Mouse (Mus musculus) CH12F3 (cell line): ENCODE results near the gene Dock10.

ENCODE experiments used
- in situ Hi-C: fragments of 300-500 bp; cut with MboI; formaldehyde crosslinking; loops from 2 replicates; pipeline ENCODE4 v1.14.3; 2020; ENCODE audit warnings: low sequenced_read_pairs

The Dock10 gene

GRCm38 (mm10) chr1:80496360-80496759, 262.0 kb downstream of the Dock10 start:
- in situ Hi-C loops, result loop anchor here (10.0 kb wide), 1 partner anchor 82 kb away; no protein-coding TSS in a partner anchor

DNA sequence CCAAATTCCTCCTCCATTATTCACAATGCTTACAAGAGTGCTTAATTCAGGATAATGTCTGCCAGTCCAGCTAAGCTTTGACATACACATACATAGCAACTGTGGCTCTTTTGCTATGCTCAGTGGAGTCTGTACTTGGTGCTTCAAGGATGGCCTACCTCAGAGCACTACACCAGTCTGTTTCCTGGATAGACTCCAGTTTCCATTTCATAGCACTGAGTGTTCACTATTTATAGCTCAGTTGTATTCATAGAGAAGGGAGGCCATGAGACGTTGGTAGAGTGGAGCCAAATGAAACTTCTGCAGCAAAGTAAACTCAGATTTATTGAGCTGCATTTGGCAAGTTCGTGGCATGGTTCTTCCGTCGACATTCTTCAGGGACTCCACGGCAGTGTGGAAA, 274.9 kb downstream of the Dock10 start:
- in situ Hi-C loops, result no loop called here

DNA sequence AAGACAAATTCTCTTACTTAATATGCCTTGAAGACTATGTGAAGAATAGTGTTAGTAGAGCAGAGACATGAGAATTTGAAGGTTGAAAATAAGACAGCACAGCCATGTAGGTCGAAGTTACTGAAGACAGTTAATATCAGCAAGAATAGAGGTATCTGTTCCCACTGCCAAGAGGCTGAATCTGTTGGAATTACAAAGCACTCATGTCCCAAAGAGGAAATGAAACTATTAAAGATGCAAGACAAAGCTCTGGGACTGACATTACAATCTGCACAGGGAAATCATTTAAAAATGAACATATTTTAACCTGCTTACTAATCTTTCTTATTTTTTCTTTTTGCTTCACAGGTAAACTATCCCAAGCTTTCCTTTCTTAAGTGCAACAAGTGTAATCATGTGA, 283.4 kb downstream of the Dock10 start:
- in situ Hi-C loops, result no loop called here

GRCm38 (mm10) chr1:80472395-80472794, 285.9 kb downstream of the Dock10 start:
- in situ Hi-C loops, result no loop called here

- in situ Hi-C loops, result no loop called here
Observed at GRCm38 (mm10) chr1:80461348-80461747, 297.0 kb downstream of the Dock10 start, which contains the start of gene Gm45261. Gm45261 (minus strand) TSS chr1:80461448.

GRCm38 (mm10) chr1:80459923-80460322, 298.4 kb downstream of the Dock10 start:
- in situ Hi-C loops, result no loop called here

GRCm38 (mm10) chr1:80459477-80459876, 298.9 kb downstream of the Dock10 start:
- in situ Hi-C loops, result no loop called here

- in situ Hi-C loops, result no loop called here
Observed at GRCm38 (mm10) chr1:80453971-80454370, 304.4 kb downstream of the Dock10 start.

GRCm38 (mm10) chr1:80451914-80452549, 306.3 kb downstream of the Dock10 start:
- in situ Hi-C loops, result no loop called here
